Mouse (Mus musculus): ENCODE data around the gene Fam124a.

DNA sequence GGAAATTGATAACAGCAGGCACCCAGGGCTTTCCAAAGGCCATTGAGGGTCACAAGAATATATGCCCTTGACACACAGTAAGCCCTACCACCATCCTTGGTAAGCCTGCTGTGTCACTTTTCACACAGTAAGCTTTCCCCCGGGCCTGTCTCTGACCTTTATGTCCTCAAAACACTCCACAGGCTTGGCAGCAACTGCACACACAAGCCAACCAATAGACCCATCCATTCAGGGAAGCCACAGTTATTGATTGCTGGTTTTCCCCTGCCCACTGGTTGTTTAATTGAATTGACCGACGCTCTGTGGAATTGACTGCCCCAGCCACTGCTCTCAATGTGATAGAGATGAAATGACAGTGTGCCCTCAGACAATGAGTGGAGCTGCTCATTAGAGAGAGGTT, 49.3 kb upstream of the Fam124a start:
- TF ChIP-seq POLR2A (IDR thresholded peaks at IDR 0.05; ENCODE audit: insufficient read length, low read depth), result no peak
- TF ChIP-seq POLR2AphosphoS2 (IDR thresholded peaks at IDR 0.05; ENCODE audit: insufficient read length, low read depth), result no peak
- no peak for TF ChIP-seq USF1 (IDR thresholded peaks at IDR 0.05; ENCODE audit: low read depth)
- no peak for TF ChIP-seq CEBPB (IDR thresholded peaks at IDR 0.05; ENCODE audit: insufficient read depth, poor library complexity, severe bottlenecking)
